Mouse (Mus musculus) right cerebral cortex, postnatal 14 days (tissue): Measurements from ENCODE around the gene E130114P18Rik.
A peak's percentile ranks its signal among the peaks of the same experiment; 100 is the strongest.

Source experiments
- DNase-seq: peaks from one replicate; pipeline ENCODE4 v3.0.0; 2022

The E130114P18Rik gene

DNA sequence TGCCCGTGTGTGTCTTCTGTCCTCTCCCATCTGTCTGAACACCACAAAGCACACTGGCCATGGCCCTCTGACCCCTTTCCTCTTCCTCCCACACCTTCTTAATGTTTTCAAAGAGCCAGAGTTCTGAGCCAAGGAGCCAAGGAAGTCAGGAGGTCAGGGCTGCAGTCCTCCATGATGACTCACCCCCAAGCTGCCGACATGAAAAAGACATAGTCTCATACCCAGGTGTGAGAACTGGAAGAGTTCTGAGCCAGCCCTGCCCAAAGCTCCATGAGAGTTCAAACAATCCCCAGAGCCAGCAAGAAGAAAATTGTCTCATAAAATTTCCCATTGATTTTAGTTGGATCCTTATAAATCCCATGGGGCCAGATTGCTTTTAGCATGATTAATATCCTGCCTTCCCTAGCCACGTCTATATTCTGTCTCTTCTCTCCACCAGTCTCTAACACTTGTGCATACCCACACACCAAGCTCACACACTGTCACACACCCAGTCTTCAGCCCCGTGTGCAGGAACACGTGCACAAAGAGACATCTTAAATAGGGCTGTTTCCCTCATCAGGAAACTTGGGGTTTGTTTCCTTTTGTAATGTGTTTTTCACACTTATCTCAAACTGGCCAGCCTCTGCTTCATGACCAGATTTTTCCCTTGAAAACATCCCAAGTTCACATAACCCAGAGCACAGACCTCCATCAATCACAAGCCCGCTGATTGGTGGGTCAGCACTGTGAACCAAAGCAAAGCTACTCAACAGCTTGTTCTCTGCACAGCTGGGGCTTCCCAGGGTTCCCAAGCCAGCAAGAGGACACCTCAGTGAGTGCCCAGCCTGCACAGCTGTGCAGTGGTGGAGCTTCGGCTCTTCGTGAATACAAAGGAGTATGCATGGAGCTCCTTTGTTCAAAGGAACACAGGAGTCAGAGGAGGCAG lies 88.2 kb downstream of the E130114P18Rik start:
- DNase-seq, result no peak

DNA sequence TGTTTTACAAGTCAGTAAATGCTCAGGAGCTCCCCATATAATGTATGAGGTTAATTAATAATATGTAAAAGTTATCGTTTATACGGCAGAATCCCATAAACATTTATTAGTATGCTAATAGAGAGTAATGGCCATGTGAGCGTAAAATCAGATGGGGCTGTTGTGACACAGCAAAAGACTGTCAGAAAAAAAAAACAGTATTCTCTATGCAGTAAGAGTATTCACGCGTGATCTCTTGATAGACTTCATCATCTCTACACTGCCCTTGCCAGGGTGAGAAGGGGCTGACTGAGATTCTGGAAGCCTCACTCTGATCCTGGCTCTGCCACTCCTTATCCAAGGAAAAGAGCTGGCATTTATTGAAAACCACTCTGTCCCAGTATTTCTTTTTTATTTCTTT lies 91.9 kb downstream of the E130114P18Rik start:
- DNase-seq, result no peak

DNA sequence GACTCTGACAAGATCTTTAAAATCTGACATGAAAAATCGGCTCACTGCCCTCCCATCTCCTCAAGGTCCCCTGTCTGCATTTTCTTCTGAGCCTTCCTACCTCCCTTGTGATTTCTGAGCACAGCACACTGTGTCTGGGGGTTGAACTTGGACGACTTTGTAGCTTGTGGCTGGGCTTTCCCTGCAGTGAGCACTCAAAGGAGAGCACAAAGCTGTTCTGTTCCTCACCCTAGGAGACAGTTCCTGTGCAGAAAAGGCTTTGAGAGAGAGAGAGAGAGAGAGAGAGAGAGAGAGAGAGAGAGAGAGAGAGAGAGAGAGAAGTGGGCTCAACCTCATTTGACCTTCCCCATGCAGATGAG lies 101.3 kb downstream of the E130114P18Rik start:
- no peak for DNase-seq

DNA sequence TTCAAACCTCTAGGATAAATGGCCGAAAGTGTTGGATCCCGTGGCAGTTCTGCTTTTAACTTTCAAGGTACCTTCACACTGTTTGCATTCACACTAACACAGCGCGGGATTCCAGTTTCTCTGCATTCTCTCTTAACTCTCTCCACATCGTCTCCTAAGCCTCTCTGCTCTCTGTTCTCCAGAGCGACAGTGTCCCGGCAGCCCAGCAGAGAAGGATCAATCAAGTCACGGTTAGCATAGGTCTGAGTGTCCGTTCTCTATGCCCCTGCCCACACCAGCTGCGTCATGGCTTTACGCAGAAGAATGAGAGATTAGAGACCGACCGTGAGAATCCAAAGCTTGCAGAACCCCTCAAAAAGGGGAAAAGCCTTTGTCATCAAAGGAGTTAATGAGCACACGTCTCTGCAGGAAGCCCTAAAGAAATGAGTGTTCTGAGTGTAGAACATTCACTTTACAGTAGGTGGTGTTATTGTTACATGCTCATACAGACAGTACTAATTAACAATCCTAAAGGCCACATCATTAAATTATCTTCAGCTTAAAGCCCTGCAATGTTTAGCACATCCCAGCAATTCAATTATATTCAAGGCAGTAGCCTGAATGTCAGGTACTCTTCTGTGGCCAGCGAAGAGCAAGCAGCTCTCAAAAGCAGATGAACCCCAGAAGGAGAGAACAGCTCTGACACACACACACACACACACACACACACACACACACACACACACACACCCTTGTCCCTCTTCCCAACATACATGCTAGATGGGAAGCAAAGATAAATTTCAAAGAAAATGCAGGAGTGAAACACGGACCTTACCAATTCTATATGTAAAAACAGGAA lies 101.9 kb downstream of the E130114P18Rik start:
- DNase-seq, result no peak

DNA sequence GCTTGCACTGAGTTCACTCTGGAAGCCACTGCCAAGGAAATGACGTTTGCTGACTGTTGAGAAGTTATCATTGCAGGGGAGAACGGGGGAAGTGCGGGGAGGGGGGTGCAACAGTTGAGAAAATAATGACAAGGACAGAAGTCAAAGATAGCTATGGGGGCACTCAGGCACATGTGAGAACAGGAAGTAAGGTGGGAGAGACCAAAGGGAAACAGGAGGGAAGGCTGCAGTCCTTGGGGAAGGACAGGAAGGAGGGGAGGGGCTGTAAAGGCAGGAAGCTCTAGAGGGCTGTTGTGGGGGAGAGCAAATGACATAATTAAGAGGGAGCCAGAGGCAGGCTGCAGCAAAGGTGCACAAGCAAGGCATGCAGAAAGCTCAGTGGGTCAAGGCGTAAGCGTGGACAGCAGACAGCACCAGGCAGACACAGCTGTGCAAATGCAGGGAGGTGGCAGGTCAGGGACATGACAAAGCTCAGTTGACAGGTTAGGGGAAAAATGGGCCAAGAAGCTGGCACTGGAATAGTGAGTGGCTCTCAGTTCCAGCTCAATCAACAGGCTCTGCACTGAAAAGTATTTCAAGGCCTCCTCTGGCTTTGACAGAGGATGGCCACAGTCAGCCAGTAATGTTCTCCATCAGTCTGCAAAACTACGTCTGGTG lies 103.9 kb downstream of the E130114P18Rik start:
- no peak for DNase-seq

DNA sequence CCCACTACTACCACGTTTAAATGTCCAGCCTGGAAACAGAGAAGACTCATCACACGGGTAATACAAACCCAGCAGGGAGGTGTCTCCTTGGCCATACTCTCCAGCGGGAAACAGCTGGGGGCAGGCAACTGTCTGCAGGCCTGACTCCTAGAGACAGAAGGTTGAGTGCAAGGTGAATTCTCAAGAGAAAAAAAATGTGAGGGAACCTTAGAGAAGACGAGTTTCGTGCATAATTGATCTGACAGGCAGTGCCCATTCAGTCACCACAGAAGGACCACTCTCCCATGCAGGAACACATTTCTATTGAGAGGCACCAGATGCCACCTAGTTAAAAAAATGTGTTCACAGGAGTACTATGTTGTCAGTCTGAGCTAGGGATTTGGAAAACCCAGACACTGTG lies 105.4 kb downstream of the E130114P18Rik start:
- DNase-seq, result no peak

DNA sequence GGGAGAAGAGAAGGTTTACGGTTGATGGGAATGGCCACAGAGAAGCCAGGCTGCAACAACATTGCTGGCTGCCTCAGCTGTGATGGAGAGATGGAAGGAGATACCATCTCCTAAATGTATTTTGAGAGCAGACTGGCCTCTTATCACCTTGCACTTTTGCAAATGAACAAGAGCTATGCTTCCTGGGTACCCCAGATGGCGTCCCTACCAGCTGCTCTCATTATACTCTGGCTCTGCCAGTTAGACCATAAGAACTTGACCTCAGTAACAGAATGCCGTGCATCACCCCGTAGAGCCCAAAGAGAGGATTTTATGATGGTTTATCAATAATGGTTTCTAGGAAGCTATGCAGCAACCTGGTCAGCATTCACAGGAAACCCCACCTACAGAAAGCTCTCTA lies 106.0 kb downstream of the E130114P18Rik start:
- no peak for DNase-seq

DNA sequence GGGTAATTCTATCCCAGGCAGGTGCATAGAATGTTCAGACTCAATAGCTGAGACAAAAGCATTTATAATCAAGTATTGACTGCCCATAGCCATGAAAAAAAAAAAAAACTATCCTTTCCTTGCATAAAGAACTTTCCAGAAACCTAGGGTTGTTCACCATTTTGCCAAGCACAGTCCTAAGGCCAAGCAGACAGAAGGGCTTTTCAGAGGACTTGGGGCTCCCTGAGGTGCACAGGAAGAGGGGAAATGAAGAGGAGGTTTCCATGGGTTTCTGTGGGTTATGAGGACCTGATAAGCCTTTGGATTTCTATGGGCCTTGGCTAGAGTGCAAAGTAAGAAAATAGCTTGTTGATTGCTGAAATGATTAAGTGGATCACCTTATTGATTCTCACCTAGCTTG lies 107.5 kb downstream of the E130114P18Rik start:
- no peak for DNase-seq

DNA sequence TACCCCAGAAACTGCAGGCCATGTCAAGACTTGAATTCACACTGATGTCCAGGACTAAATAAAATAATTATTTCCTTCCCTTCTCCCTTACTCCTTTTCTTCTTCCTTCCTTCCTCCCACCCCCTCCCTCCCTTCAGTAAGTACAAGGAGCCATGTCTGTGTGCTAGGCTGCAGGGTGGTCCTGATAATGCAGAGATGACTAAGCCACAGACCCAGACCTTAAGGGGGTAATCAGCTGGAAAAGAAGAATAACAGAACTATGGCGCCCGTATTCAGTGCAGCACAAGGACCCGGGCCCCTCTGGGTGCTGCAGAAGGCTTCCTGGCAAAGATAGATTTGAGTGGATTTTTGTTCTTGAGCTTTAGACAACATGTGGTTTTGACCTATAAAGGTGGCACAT lies 108.1 kb downstream of the E130114P18Rik start:
- no peak for DNase-seq

DNA sequence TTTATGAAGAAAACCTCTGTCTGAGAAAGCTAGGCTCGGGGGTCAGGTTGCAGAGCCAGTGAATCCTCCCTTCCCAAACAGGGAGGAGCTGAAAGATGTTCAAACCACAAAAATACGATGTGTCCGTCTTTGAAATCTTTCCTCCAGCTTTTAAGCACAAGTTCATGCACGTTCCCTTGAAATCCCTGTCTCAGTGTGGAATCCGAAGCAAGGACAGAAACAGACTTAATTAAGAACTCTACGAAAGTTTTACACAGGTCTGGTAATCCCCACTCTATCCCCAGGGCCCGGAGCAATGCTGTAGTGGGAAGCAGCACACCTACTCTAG lies 112.5 kb downstream of the E130114P18Rik start:
- DNase-seq, result no peak

DNA sequence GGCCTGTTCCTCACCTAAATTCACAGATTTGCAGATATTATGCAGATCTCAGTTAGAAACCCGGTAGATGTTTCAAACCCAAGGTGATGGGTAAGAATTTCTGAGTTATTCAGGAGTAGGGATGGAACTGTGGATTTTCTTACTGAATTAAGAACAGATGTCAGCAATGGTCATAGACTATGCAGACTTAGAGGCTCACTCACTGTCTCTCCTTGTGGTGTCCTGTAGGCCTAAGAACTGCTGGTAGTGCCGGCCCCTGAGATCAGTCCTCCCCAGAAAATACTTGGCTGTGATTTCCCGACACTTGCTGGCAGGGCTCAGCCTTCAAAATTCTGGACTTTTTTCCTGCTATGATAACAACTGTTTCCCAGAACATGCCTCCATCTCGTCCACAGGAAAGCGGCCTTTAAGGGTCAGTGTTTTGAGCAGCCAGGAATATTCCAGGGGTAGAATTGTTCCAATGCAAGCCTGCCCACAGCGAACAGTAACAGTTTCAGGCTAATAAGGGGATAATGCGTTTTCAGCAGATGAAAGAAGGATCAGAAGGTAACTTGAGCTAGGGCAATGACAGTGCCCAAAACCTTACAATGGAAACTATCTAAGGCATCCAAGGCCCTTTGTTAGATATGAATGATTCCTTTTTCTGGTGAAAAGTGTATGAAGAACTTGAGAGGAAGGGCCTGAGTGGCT lies 113.0 kb downstream of the E130114P18Rik start:
- no peak for DNase-seq

DNA sequence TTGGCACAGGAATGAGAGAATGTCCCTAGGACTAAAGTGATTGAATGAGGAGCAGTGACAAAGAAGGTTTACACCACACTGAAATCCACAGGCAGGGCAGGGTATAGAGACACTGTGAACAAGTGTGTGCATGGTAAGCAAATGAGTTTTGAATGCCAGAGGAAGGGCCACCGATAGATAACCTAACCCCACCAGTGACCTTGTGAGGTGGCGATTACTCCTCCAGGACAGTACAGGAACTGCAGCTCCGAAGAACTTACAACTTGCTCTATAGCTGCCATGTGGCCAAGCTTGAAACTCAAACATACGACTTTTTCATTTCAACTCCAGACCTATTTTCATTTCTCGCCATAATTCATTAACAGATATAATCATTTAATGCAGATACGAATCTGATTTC lies 114.0 kb downstream of the E130114P18Rik start:
- no peak for DNase-seq

DNA sequence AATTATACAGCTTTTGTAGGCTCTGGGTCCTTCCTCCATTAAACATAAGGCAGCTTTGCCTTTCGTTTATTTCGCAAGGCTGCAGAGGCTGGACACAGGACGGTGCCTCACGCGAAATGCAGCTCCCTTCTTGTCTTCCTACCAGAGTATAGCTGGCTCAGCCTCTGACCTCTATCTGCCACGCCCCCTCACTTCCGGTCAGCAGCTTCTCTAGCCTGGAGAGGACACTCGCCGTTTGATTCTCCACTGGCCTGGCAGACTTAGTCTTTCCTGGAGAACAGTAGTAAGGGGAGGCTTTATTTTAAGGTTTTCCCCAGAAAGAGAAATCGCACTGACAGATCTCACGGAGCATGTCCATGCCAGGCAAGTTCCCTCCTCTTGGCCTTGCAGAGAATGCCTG lies 115.0 kb downstream of the E130114P18Rik start:
- peak; percentile 15 for DNase-seq

DNA sequence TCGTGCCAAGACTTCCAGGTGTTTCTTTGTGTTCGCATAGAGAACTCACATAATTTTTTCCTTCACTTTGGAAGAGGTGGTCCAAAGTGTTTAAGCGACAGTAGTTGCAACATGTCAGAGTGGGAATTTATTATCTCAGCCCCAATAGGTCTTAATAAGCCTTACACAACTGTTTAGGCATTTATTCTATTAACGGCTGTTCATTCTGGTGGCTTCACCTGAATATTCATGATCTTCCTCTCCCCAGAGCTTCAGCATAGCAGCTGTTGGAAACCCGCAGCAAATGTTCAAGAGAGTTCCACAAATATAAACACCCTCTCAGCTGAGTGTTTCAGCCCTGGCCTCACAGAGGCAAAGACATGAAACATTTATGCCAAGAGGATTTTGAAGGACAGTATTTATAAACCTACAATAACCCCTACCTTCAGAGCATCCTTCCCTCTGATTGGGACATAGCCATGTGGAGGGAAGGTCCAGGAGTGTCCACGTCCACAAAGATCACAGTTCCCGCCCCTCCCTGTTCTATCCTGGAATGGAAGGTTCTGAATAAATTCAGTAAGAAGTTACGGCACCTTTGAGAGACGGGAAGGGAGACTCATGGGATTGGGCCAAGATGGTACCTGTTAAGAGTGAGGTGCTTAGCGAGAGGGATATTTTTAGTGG lies 116.1 kb downstream of the E130114P18Rik start:
- DNase-seq, result no peak

DNA sequence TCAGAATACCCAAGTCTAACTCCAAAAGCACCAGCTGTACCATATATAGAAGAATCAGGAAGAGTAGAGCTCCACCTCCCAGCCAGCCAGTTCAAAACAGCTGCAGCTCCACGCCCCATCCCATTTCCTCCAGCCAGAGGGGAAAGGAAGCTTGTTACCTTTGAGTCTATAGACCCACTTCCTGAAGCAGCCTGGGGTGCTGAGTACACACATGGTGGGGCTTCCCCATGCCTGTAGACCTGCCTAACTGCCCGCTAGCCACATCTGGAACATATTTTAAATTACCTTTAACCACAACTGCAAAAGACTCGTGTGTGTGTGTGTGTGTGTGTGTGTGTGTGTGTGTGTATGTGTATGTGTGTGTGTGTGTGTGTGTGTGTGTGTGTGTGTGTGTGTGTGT lies 120.3 kb downstream of the E130114P18Rik start:
- no peak for DNase-seq

DNA sequence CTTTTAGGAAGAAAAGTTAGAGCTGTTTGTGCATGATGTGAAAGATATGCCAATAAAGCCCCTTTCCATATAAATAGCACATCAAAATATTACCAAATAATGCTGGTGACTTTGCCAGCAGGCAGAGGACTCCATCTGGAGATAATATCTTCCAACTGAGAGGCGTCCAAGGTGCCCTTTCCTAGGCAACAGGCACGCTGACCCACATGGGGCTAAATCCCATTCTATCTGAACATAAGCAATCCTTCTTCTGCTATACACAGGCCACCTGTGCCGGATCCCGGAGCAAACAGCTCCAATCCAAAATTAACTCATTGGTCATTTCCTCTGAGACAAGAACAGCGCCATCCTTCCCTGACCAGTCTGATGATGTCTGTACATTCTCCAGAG lies 128.3 kb downstream of the E130114P18Rik start:
- no peak for DNase-seq

DNA sequence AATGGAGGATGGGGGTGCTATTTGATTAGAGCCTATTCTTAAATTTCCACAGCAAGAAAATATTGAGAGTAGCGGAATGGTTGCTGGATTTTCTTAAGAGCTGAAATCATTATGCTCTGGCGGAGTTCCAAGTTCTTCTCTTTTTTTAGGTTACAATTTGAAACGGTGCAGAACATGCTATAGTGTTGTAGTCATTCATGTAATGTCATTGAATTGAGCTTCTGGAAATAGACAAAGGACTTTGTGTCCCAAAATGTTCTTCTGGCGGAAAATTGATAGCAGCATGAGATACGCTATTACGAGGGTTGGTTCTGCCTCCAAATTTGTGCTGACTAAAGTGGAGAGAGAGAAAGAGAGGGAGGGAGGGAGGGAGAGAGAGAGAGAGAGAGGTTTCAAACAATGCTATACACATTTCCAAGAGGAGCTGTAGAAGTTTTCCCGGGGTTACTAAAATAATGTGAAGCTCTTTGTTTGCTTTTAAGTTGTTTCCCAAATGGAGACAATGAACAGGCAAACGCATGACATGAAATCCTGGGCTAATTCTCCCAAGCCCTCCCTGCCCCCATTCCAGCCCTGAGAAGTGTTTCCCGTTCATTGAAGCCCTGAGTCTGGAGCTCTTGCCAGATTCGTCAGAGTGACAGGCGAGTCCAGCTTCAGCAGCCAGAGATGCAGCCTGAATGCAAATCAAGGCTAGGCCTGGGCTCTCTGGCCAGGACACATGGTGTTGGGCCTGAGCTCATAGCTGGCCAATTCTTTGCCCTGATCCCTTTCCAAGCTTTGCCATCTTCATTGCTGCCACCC lies 128.9 kb downstream of the E130114P18Rik start:
- peak; percentile 57 for DNase-seq

DNA sequence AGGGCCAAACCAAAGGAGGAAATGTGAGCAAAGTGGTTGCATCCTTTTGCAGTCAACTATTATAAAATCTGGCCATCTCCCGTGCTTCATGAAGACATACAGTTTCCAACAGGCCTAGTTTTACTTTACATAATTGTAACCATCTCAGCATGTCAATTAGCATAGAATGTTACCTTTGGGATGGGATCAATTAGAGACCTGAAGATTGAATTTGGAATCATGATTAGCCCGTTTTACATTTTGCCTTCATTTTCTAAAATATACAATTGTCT lies 129.5 kb downstream of the E130114P18Rik start:
- DNase-seq, result no peak

DNA sequence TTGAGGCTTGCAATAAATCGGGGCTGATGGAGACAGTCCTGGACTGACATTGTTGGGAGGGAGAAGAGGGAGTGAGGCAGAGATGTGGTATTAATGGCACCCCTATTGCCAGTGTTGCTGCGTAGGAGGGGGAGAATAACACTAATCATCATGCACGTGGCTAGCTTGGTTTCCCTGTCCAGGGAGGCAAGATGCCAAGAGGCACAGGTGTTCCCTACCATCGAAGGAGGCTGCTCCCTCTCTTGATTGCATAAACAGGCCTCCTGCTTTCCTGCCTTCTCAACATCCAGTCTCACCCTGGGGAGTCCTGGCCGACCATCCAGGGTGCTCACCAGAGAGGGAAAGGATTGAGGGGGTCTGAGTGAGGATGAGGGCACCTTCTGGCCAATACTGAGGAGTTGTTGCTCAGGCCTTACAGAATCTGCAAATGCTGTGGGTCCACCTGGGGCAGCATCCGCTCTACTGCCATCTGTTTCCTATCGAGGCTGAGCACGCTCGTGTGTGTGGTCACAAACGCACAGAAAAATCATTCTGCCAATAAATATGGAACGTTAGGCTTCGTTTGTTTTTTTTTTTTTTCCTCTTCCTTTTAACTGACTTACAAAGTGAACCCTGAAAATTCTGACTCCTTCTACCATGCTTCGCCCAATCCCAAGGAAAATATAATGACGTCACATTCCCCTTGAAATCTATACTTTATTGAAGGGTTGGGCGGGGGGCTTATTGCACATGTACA lies 130.0 kb downstream of the E130114P18Rik start:
- peak; percentile 21 for DNase-seq

DNA sequence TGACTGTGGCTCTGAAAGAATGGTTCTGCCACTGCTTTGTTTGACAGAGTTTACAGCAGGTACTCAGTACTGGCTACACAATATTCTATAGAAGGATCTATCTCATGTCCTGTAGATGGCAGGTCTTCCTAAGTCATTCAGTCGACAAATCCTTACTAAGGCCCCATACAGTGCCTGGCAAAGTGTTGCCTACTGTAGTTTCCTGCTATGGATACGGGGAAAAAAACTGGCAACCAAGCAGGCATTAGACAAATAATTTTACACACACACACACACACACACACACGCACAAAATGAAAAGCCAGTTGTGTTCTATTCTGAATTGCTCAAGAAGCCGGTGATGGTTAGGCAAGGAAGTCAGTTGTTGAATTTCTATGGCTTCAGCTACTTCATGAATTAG lies 130.6 kb downstream of the E130114P18Rik start:
- no peak for DNase-seq

DNA sequence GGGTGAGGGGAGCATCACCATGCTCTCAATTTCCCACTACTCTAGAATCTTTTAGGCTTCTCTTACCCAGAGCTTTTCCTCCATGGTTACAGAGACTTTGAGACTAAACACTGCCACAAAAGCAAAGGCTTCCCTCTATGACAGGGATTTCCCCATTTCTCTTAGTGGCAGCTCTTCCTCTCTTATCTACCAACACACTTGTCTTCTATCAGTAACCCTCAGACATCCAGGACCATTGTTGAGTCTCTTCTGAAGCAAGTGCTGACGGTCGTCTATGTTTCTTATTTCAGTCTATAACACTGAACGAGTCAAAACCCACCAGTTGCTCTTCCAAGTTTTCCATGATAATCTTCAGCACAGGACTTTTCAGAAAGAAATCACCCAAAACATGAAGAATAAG lies 137.5 kb downstream of the E130114P18Rik start:
- DNase-seq, result no peak
